Mouse (Mus musculus) spleen, adult 2 months (tissue): ENCODE data around the gene Gm5426.

Experiments used
- CTCF ChIP-seq: fragments of 200-500 bp; IDR thresholded peaks from 2 replicates; pipeline ENCODE4 v1.5.1; 2011; ENCODE audit warnings: mild to moderate bottlenecking, inconsistent platforms; ENCODE audit not compliant: insufficient read depth, insufficient read length, insufficient replicate concordance; ENCODE audit errors: extremely low read depth
- POLR2A ChIP-seq: fragments of 200-500 bp; IDR thresholded peaks from 2 replicates; pipeline ENCODE4 v1.6.1; 2011; ENCODE audit warnings: low read depth, low read length, inconsistent platforms

DNA sequence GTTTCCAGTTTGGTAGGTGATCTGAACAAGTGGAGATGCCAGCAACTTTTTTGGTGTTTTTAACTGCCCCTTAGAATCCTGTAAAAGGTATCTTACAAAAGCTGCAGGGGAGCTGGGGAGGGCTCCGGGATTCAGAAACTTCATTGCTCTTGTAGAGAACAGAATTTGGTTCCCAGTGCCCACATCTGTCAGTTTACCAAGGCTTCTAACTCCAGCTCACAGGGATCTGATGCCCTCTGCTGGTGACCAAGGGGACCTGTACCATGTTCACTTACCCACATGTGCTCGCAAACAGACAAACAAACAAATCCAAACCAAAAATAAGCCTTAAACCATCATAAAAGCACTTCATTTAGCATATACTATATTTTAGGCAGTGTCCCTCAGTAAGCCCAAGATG, 31.3 kb upstream of the Gm5426 start:
- TF ChIP-seq POLR2A (no peak), CTCF (peak; percentile 19; the same call in 1 of the 2 replicates)
